Mouse (Mus musculus): ENCODE results near the gene Ceacam2.
"Not testable (repeated sequence)": the region's sequence is repeated elsewhere in the genome, so short reads cannot be mapped to it uniquely, and the experiment has no call there.

Gene Ceacam2

DNA sequence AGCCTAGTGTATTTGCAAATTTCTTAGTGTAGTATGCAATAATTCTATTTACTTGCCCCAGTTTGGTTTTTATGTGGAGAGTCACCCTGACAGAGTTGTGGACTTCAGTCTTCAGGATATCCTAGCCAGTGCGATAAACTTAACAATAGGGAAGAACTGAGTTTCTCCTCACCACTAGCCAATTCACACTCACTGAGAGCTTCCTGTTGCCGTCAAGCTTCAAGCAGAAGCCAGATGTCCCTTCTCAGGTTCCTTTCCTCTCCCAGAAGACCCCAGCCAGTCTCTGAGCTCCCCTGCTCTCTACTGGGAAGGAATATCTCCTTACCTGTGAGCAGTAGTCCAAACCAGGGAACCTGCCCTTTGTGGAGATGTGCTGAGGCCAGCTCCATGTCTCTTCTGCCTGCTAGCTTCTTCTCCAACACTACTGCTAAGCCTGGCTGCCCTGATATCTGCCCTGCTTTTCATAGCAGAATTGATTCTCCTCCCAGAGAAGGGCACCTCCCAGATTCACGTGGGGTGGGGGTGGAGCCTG lies at the start of gene Ceacam2:
Gene Ceacam2, minus strand, starts transcription at position 482 of the 532 bp plus-strand sequence.
- not testable (repeated sequence) for DNase-seq (ENCODE audit: low spot score in 2 of 2)

DNA sequence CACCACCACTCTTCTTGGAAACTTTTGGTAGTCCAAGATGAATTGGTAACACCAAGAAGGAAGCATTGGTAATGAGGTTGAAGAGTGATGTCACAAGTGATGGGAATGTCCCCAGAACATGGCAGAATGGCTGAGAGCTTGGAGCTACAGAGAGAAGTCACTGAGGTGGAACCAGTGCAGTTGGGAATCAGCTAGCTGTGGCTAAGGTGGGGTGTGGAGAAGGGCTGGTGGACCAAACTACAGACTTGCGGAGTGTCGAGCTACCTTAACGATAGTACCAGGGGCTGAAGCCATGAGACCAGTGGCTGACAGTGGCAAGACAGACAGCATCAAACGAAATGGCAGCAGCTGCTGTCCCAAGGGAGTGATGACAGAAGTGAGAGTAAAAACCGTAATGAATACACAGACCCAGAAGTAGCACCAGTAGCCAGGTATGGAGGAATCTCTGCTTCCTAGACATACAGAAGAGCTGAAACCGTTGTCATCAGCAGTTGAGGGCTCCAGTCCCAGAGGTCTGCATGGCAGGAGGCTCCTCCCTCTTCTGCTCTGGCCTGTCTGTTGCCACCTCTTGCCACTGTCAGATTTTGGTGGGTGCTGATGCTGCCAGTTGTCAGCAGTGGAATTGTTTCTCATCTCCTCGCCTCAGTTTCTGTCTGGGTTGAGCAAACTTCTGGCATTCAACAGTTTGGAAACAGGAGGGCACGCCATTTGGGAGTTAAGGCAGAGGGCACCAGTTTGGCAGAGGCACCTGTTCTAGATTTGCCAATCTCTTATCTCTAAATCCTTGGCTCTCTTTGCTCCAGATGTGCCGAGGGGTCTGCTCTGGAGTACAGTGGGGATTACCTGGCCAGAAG lies 45.9 kb upstream of the Ceacam2 start:
- no peak for DNase-seq (ENCODE audit: low spot score in 2 of 2)

DNA sequence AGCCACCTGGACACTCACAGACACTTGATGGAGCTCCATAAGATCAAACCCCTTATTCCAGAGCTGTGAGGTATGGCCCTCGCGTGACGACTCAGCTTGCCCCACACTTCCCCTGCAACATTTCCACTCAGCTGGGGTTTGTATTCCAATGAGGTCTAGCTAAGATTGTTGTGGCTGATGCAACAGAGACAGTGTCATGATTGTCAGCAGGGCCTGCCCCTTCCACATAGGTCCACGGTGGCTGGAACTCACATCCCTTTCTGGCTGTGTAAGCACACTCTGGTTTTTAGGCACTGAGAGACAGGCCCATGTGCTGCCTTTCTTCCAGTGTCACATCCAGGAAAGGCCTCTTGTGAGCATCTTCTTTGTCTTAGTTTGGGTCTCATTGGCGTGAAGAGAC lies 45.0 kb upstream of the Ceacam2 start:
- DNase-seq (ENCODE audit: low spot score in 2 of 2) = no peak

DNA sequence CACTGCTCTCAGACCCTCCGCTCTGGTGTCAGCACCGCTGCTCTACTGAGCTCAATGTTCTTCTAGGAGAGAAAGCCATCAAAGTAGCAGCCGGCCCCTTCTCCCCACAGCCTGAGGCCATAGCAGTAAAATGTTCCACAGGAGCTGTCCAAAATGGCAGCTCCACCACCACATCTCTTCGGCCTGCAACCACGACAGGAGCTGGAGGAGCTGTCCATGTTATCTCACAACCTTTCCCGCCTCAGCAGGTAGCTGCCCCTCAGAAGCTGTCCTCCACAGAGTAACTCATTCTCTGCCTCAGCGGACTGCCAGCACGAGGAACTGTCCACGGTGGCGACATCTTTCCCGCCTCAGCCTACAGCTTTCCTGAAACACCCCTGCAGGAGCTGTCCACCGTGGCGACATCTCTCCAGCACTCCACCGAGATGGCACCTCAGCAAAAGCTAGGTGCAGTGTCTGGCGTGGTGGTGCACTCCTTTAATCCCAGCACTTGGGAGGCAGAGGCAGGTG lies 42.7 kb upstream of the Ceacam2 start:
- DNase-seq (ENCODE audit: low spot score in 2 of 2) = no peak

DNA sequence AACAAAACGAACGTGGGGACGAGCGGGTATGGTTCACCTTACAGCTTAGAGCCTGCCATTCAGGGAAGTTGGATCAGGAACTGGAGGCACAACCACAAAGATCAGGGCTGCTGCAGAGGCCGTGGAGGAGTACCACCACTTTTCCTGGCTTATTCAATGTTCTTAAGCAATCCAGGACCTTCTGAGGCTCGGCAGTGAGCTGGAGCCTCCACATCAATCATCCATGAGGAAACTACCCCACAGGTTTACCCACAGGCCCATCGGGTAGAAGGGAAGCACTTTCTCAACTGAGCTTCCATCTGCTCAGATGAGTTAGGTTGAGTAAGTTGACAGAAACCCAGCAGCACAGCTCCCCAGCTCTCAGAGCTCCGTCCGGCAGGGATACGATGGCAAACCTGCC lies 39.8 kb upstream of the Ceacam2 start:
- DNase-seq (ENCODE audit: low spot score in 2 of 2) = no peak

DNA sequence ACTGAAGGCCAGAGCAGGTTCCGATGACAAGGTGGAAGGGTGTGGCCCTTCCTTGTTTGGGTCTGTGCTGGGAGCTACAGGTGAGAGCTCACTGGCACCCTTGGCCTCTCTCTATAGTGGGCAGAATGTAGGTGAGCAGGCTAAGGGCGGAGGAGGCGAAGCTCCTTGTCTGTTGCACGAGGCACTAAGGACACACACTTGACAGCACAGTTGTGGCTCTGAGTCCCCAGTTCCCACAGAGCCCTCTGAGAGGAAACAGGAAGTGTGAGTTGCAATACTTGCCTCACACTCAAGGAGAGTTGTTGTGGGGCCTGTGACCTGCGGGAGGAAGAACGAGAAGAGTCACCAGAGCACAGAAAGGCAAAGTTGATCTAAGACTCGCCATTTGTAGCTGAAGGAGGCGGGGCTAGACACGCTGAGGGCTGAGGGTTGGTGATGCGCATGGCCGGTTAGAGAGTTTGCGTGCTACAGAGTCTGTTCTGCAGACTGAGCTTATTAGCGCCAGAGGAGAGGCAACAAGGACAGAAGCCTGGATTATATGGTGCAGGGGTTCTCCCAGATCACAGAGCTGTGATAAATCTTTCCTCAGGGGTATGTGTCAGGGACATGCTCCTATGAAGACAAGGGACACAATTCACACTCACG lies 37.3 kb upstream of the Ceacam2 start:
- not testable (repeated sequence) for DNase-seq (ENCODE audit: low spot score in 2 of 2)

DNA sequence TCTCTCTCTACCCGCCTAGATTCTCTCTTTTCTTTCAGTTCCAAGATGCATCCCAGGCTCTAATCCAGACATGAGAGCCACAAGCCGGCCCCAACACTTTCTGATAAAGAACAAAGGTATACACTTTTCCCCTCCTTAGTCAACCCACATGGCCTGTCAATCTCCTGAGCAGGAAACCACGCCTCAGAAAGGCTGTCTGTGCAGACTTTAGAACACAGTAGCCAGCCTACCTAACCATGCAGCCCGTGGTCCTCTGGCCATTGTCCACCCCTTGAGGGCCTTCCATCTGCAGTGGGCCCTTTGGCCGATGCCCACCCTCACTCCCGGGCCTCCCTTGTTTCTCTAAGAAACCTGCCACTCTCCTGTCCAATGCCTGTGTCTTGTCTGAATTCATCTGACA lies 36.7 kb upstream of the Ceacam2 start:
- DNase-seq (ENCODE audit: low spot score in 2 of 2) = not testable (repeated sequence)

DNA sequence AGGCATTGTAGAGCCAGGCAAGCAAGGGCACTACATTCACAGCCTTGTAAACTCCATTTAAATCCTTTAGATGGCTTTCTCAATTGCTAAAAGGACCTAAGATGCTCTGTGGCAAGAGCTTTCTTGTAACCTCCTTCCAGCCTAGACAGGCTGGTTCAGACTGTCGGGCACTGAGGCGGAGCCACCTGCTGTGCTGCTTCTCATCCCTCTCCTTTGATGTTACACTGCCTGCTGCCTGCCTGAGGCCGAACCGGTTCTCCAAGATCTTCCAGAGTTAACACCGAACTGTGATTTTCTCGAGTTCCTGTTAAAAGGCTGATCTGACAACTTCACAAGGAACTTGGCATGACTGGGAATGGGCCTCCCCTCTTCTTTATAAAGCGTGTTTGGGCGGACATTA lies 36.2 kb upstream of the Ceacam2 start:
- DNase-seq (ENCODE audit: low spot score in 2 of 2) = no peak

DNA sequence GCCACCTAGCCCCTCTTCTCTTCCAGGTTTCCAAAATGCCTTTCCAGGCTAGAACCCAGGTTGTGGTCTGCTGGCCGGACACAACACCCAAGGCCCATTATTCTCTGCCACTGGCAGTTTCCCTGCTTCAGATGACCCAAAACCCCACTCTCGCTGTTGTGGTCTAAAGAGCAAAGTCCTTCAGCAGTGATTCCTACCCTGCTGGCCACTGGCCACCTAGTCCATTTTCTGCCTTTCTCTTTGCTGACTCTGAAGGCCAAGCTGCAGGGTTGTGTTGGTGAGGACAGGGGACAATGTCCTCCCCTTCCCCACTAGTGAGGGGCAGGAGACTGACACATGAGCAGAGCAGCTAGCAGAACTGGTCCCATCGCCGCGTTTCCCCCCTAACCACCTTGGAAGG lies 35.4 kb upstream of the Ceacam2 start:
- no peak for DNase-seq (ENCODE audit: low spot score in 2 of 2)

DNA sequence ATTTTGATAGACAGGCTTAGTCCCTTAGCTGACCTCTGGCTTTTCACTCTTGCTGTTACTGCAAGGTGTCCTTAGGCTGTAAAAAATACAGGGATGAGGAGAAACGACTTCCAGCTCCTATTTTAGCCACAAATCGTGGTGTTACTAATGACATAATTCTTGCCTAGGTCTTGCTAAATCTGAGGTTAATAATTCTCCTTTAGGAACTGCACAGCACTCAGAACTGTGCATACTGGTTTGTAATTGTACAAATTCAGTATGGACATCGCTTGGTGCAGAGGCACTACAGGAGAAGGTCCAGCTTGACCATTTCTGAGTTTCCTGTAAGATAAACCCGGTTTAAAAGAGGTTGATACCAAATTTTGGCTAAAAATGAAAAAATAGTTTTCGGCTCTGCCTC lies 34.1 kb upstream of the Ceacam2 start:
- DNase-seq (ENCODE audit: low spot score in 2 of 2) = not testable (repeated sequence)

DNA sequence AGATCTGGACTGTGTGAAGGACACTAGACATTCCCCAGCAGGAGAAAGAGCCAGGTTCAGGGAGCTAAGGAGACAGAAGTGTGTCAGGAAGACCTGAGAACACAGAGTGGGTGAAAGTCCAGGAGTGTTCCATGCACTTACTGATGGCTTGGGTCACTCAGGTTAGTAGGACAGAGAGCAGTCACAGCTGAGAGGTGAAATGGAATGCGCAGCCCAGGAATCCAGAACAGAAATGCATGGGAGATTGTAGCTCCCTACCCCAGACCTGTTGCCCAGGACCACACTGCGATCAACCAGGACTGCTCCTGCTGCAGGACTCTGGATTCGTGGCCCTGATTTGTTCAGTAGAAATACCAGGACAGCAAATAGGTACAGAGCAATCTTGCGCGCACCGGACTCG lies 29.1 kb upstream of the Ceacam2 start:
- DNase-seq (ENCODE audit: low spot score in 2 of 2) = no peak

DNA sequence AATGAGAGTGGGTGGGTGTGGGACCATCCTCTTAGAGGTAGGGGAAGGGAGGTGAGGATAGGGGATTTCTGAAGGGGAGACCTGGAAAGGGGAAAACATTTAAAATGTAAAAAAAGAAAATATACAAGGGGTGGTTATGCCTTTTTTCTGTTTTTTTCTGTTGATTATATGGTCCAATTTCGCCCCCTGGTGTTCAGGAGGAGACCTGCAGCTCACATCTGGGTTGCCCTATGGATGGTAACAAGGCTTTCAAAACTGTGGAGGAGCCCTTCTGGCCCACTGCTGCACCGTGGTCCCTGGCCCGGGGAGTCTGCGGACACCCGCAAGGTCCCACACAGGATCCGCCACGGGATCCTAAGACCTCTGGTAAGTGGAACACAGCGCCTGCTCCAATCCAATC lies 1.8 kb upstream of the Ceacam2 start:
- not testable (repeated sequence) for DNase-seq (ENCODE audit: low spot score in 2 of 2)

DNA sequence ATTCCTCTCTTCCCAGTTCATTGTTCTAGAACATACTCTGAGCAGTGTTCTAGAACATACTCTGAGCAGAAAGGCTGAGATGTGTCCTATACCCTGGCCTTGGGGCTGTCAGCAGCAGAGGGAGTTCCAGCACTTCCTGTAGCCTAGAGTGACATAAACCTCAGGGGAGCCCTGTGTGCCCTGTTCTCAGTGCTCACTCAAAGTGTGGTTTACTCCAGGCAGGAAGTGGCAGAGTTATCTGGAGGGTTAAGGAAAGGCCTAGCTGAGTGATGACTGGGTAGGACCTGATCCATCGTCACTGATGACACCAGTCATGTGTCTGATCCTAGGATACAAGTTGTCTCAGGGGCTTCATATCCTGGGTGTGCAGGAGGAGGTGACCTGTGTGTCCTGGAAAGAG lies 297 bp upstream of the Ceacam2 start:
- not testable (repeated sequence) for DNase-seq (ENCODE audit: low spot score in 2 of 2)

DNA sequence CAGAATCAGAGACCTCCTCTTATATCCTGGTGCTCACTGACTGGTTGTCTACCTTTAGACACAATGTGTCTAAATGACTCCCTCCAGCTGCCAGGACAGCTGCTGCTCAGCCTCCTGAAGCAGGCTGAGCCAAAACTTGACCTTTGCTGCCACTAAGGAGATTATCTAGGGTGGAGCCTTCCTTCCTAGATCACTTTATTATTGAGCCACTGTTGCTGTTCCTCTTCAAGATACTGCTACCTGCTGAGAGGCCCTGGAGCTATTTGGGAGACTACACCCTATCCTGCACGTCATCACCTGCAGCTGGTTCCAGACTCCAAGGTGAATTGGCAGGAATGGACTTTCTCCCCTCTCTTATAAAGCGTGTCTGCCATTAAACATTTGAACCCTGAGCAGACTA lies 8.8 kb downstream of the Ceacam2 start:
- DNase-seq (ENCODE audit: low spot score in 2 of 2) = no peak

DNA sequence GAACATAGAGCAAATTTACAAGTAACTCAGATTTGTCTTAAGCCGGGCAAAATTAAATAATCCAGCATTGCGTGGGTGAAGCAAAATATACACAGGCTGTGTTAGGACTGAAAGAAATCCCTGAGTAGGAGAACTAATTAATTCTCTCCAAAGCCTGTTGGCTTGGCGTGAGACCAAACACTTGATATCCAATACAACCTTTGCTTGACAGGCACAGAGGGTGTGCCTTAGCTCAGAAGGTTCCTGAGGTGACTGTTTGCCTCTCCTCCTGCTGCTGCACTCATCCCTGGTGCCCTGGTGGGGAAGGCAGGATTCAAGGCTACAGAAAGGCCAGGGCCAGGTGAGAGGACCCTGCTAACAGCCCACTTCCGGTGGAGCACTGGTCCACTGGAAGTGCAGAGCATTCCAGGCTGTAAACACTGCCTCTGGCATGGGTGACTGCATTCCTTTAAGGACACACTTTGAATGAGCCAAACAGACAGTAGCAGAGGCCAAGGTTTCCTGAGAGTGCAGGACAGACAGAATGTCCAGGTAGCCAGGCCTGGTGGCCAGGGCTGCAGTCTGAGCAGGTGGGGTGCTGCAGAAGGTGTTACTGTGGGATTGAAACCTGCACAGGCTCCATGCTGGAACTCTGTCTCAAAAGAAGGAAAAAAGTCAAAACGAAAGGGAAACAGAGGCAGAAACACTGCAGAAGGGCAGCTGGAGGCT lies 23.4 kb downstream of the Ceacam2 start:
- DNase-seq (ENCODE audit: low spot score in 2 of 2) = not testable (repeated sequence)

DNA sequence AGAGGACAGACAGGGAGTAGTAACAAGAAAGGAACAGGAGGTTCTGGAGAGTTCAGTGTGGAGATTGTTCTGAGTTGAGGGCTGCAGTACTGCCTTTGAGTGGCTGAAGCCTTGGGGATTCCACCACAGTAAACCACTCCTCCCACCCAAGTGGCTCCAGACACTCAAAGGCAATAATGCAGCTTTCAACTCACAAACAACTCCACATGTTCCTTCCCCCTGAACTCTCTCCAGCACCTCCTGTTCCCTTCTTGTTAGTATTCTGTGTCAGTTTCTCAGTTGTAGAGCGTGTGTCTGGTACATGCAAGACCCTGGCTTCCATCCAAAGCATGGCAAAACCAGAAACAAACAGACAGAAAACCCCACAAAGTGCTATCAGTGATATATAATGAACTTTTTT lies 24.0 kb downstream of the Ceacam2 start:
- DNase-seq (ENCODE audit: low spot score in 2 of 2) = not testable (repeated sequence)

DNA sequence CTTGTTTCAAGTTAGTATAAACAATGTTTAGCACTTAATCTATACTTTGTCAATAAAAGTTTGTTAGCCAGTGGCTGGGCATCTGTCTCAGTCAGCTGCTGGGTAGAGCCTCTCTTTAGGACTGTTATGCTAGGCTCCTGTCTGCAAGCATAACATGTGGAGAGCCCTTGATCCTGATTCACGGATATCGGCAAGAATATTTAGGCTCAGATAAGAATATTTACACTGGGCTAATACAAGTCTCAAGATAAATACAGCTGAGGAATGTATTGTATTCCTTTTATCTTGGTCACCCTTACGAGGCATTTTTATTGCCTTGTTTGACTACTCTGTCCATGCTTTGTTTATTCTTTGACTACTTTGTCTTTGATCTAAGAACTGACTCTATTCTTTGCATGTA lies 29.7 kb downstream of the Ceacam2 start:
- no peak for DNase-seq (ENCODE audit: low spot score in 2 of 2)

DNA sequence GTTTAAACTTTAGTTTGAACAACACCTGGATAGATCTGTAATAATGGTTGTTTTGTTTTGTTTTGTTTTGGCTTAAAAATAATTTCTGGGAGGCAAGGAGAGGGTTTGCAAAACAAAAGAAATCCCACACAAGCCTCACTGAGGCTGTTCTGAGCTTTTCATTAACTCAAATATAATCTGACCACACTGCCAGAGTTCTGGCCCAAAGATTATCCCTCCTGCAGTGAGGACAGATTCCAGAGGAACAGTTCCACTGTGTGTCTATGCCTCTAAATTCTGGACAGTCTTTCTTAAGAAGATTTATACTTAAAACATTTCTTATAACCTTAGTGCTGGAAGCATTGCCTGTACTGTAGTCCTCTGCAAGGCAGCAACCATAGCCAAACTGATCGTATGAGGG lies 45.0 kb downstream of the Ceacam2 start:
- no peak for DNase-seq (ENCODE audit: low spot score in 2 of 2)

DNA sequence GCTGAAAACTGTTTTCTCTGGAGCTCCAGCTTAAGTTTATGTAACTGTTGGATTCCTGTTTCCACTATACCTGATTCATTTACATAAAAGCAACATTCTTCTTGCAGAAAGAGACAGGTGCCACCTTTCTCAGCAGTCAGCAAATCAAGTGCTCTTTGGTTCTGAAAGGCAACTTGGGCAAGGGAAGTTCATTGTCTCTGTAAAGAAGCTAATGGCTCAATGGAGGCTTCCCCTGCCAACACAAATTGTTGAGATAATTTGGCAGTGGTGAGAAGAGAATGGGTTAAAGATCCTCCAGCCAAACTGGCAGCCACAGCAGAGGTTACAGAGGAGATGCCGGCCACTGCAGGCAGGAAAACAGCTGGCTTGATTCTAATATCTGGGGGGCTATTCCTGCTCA lies 49.0 kb downstream of the Ceacam2 start:
- DNase-seq (ENCODE audit: low spot score in 2 of 2) = not testable (repeated sequence)

DNA sequence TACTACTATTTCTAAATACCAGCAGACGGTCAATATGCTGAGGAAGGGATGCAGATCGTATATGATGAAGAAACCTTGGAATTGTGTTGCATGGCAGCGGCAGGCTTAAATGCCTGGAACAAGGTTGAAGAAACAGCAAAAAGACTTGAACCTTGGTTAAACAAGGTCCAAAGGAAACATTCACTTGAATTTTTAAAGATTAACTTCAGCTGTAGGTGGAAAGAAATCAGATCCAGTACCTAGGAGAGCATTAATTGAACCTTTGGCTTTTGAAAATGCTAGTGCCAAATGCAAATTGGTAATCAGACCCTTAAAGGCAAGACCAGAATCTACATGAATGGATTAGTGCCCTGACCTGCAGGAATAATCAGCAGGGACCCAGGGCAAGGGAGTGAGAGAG lies 50.3 kb downstream of the Ceacam2 start:
- DNase-seq (ENCODE audit: low spot score in 2 of 2) = not testable (repeated sequence)

DNA sequence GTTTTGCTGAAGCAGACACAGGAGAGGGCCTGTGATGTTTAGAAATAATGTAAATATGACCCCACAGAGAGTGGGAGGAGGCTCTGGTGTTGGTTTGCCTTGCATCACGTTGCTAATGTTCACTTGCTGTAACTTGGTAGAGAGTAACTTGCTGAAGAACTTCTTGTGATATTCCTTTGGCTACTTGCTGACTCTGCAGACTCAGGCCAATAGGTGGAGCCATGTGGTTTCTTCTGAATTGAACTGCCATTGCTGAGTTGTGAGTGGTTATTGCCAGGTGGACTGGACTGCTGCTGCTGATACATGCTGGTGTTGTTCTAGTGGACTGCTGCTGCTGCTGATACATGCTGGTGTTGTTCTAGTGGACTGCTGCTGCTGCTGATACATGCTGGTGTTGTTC lies 53.5 kb downstream of the Ceacam2 start:
- DNase-seq (ENCODE audit: low spot score in 2 of 2) = peak in 1 of 2 experiments; percentile 29

DNA sequence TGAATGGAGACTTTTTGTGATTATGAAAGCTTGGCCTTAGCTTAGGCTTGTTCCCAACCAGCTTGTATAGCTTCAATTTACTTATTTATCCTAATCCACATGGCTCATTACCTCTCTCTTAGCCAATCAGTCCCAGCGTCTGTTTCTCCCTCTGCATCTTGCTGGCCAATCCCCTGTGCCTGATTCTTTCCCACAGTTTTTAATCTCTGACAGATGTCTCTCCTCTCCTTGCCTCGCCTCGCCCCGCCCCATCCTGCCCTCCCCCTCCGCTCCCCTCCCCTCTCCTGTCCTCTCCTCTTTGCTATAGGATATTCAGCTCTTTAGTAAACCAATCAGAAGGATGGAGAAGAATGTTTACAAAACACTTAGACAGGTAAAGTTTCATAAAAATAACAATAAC lies 54.6 kb downstream of the Ceacam2 start:
- no peak for DNase-seq (ENCODE audit: low spot score in 2 of 2)

All from frontal cortex, postnatal 36 days (tissue).